Mouse (Mus musculus): ENCODE measurements around the gene Cenpf.

GRCm38 (mm10) chr1:189706040-189706645, 18.3 kb upstream of the Cenpf start:
- TF ChIP-seq CTCF (IDR thresholded peaks at IDR 0.05; ENCODE audit: control insufficient read depth, insufficient read depth, insufficient read length) (no peak), CEBPB (IDR thresholded peaks at IDR 0.05; ENCODE audit: low read depth) (no peak), MAX (IDR thresholded peaks at IDR 0.05) (no peak)

All from C2C12 (cell line).